Mouse (Mus musculus): Measurements from ENCODE around the gene C1qtnf12. TPM values are rescaled to one million over a fixed set of nuclear protein-coding genes. Genes with fewer than 3 reads are reported as not detected.

Gene C1qtnf12
- total and polyA plus RNA-seq, 3 experiments: 16.6 to 17.9 (median 17.2) TPM

DNA sequence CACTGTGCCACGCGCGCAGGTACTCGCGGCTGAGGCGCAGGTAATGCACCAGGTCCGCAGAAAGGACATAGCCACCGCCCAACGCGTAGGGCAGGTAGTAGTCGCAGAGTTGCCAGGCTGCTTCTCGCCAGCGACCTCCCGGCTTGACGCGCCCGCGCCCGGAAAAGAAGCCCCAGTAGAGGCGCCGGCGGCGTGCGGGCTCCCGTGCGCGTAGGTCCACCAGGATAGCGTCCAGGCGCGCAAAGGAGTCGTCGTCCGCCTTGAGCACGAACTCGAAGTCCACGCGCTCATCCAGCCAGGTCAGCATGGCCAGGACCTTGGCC is 29.8 kb downstream of the C1qtnf12 start:
- Histone ChIP-seq H3K27ac (peak overlapping the region; percentile 98), H3K4me1 (ENCODE audit: control insufficient read depth, insufficient read depth, low read length) (peaks cover 8% of the 10 kb centered on the region), H3K4me3 (peak overlapping the region; percentile 68), H3K36me3 (ENCODE audit: control insufficient read depth, insufficient read depth, low read length) (peaks cover 4% of the 10 kb centered on the region; the same call in 1 of the 2 replicates), H3K9ac (ENCODE audit: low read depth, low read length) (peak overlapping the region; percentile 94), H3K79me2 (replicated peaks; ENCODE audit: control insufficient read depth, insufficient read depth, low read length) (peaks cover 5% of the 10 kb centered on the region; the same call in 1 of the 2 replicates), H3K27me3 (ENCODE audit: control insufficient read depth, insufficient read depth, low read length) (no peaks in the 10 kb centered on the region)
- TF ChIP-seq CTCF (IDR thresholded peaks at IDR 0.05) (no peak), EP300 (IDR thresholded peaks at IDR 0.05; ENCODE audit: insufficient read depth, low read depth, low read length) (no peak), POLR2A (IDR thresholded peaks at IDR 0.05; ENCODE audit: insufficient read depth, low read depth, low read length) (no peak)
- DNase-seq: no peak
- intact Hi-C loops (cut with DNase I): loop anchor here (1.0 to 5.0 kb wide), 5 partner anchors 33 to 125 kb away; partner anchors contain the start of genes 9430015G10Rik, Cptp, Ints11 and Ube2j2
- WGBS: 19% methylated on average over 37 of the region's 37 CpGs

DNA sequence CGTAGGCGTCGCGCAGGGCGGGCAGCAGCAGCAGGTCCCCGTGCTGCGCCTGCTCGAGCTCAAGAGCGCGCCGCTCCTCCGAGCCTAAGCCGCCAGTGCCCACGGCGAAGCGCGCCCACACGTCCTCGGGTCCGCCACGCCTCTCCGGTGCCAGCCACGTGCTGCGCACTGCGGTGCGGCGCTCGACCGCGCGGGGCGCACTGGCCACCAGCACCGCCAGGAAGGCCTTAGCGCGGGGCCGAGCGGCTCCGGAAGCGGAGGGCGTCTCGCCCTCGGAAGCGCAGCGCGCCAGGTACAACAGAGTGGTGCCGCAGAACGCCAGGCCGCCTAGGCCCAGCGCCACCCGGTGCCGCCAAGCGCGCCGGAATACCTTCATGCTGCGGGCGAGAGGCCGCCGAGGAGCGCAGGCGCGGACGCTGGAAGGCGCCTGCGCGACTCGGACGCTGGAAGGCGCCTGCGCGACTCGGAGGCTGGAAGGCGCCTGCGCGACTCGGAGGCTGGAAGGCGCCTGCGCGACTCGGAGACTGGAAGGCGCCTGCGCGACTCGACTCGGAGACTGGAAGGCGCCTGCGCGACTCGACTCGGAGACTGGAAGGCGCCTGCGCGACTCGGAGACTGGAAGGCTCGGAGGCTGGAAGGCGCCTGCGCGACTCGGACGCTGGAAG is 30.3 kb downstream of the C1qtnf12 start, which contains the start of the genes B3galt6 and Sdf4:
Gene B3galt6, minus strand, starts transcription at position 409 of the 665 bp plus-strand sequence.
Gene Sdf4, plus strand, starts transcription at position 632 of the 665 bp plus-strand sequence.
- TF ChIP-seq EP300 (IDR thresholded peaks at IDR 0.05; ENCODE audit: insufficient read depth, low read depth, low read length): 0 out of 2 replicates have a peak, but pooled peaks have one; percentile 53
- peak; percentile 91 for TF ChIP-seq CTCF (IDR thresholded peaks at IDR 0.05)
- TF ChIP-seq POLR2A (IDR thresholded peaks at IDR 0.05; ENCODE audit: insufficient read depth, low read depth, low read length): no peak
- Histone ChIP-seq H3K9ac (ENCODE audit: low read depth, low read length) (peak within 1 kb of the TSS; percentile 99), H3K36me3 (ENCODE audit: control insufficient read depth, insufficient read depth, low read length) (peaks cover 4% of the 10 kb centered on the region; the same call in 1 of the 2 replicates), H3K27me3 (ENCODE audit: control insufficient read depth, insufficient read depth, low read length) (no peaks in the 10 kb centered on the region), H3K4me1 (ENCODE audit: control insufficient read depth, insufficient read depth, low read length) (peaks cover 8% of the 10 kb centered on the region), H3K27ac (peak within 1 kb of the TSS; percentile 98), H3K79me2 (replicated peaks; ENCODE audit: control insufficient read depth, insufficient read depth, low read length) (peaks cover 5% of the 10 kb centered on the region; the same call in 1 of the 2 replicates), H3K4me3 (peak within 1 kb of the TSS; percentile 89)
- intact Hi-C loops (cut with DNase I): loop anchor here (5.0 kb wide), 3 partner anchors 40 to 125 kb away; partner anchors contain the start of genes Cptp, Ints11 and Ube2j2
- WGBS: under 1% methylated on average over 99 of the region's 99 CpGs
- DNase-seq: peak in 1 of 2 experiments; percentile 89

DNA sequence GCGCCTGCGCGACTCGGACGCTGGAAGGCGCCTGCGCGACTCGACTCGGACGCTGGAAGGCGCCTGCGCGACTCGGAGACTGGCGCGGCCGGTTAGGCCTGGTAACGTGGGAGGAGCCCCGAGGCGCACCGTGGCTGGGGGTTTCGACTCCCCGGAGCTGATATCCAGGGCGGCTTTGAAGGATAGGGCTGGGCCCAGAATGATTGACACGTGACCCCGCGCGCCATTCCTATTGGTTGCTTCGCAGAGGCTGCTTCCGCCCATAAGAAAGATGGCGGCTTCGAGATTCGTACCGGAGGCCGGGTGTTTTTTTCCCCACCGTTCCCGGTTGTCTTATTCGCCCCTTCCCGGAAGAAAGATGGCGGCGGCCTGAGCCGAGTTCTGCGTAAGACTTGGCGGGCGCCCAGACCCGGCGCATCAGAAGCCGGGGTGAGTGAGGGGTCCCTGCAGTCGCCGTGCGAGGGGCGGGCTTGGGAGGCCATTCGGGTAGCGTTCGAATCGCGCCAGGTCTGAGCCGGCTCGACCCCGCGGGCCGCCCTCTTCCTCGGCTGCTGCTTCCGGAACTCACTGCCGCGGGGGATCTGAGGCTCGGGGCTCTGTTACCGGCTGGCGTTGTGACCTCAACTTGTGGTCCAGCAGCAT is 30.9 kb downstream of the C1qtnf12 start:
- H3K4me3 ChIP-seq: peak overlapping the region; percentile 89
- H3K27me3 ChIP-seq (ENCODE audit: control insufficient read depth, insufficient read depth, low read length): no peaks in the 10 kb centered on the region
- H3K9ac ChIP-seq (ENCODE audit: low read depth, low read length): peak overlapping the region; percentile 99
- peaks cover 5% of the 10 kb centered on the region; the same call in 1 of the 2 replicates for H3K79me2 ChIP-seq (replicated peaks; ENCODE audit: control insufficient read depth, insufficient read depth, low read length)
- TF ChIP-seq CTCF (IDR thresholded peaks at IDR 0.05): peak; percentile 12; the same call in 1 of the 2 replicates
- TF ChIP-seq POLR2A (IDR thresholded peaks at IDR 0.05; ENCODE audit: insufficient read depth, low read depth, low read length): peak; percentile 59
- 0 out of 2 replicates have a peak, but pooled peaks have one; percentile 57 for TF ChIP-seq EP300 (IDR thresholded peaks at IDR 0.05; ENCODE audit: insufficient read depth, low read depth, low read length)
- DNase-seq: peak; percentile 96 to 99
- peaks cover 4% of the 10 kb centered on the region; the same call in 1 of the 2 replicates for H3K36me3 ChIP-seq (ENCODE audit: control insufficient read depth, insufficient read depth, low read length)
- peaks cover 8% of the 10 kb centered on the region for H3K4me1 ChIP-seq (ENCODE audit: control insufficient read depth, insufficient read depth, low read length)
- intact Hi-C loops (cut with DNase I): loop anchor here (5.0 kb wide), 3 partner anchors 39 to 126 kb away; partner anchors contain the start of genes Cptp, Ints11 and Ube2j2
- WGBS: under 1% methylated on average over 70 of the region's 70 CpGs
- H3K27ac ChIP-seq: peak overlapping the region; percentile 96

DNA sequence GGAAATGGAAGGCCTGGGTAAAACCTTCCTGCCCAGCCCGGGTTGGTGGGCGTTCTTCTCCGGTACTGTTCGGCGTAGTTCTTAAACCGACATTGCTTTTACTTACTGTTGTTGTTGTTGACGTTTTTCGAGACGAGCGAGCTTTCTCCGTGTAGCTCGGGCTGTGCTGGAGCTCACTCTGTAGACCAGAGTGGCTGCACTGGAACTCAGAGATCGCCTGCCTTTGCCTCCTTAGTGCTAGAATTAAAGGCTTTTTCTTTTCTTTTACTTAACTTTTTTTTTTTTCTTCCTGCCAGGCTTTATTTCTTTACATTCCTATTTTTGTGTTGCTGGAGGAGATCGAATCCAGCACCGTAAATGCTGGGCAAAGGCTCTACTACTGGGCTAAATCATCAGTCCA is 31.5 kb downstream of the C1qtnf12 start:
- Histone ChIP-seq H3K4me1 (ENCODE audit: control insufficient read depth, insufficient read depth, low read length) (peaks cover 8% of the 10 kb centered on the region), H3K36me3 (ENCODE audit: control insufficient read depth, insufficient read depth, low read length) (peaks cover 4% of the 10 kb centered on the region; the same call in 1 of the 2 replicates), H3K9ac (ENCODE audit: low read depth, low read length) (peak overlapping the region; percentile 93), H3K4me3 (peak overlapping the region; percentile 89), H3K27ac (peak overlapping the region; percentile 96), H3K79me2 (replicated peaks; ENCODE audit: control insufficient read depth, insufficient read depth, low read length) (peaks cover 5% of the 10 kb centered on the region; the same call in 1 of the 2 replicates), H3K27me3 (ENCODE audit: control insufficient read depth, insufficient read depth, low read length) (no peaks in the 10 kb centered on the region)
- 2% methylated on average over 15 of the region's 15 CpGs for WGBS
- TF ChIP-seq CTCF (IDR thresholded peaks at IDR 0.05) (no peak), EP300 (IDR thresholded peaks at IDR 0.05; ENCODE audit: insufficient read depth, low read depth, low read length) (no peak), POLR2A (IDR thresholded peaks at IDR 0.05; ENCODE audit: insufficient read depth, low read depth, low read length) (no peak)
- intact Hi-C loops (cut with DNase I): loop anchor here (5.0 kb wide), 3 partner anchors 39 to 126 kb away; partner anchors contain the start of genes Cptp, Ints11 and Ube2j2
- DNase-seq: no peak

DNA sequence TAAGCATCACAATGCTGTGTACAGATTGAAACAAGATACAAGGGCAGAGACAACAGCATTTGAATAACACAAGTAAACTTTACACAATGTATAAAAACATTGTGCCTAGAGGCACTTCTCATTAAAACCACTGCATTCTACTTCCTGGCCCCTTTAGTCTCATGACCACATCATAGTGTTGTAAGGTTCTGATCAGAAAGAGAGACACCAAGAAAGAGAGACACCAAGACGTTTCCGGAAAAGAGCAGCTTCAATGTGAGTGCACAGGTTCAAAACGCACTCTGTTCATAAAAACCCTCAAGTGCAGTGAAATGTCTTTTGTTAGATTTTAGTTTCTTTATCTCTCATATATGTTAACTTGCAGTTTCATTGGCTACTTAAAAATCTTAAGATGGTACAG is 42.0 kb downstream of the C1qtnf12 start:
- Histone ChIP-seq H3K27ac (no peak overlapping the region), H3K4me1 (ENCODE audit: control insufficient read depth, insufficient read depth, low read length) (no peaks in the 10 kb centered on the region), H3K9ac (ENCODE audit: low read depth, low read length) (no peak overlapping the region), H3K79me2 (replicated peaks; ENCODE audit: control insufficient read depth, insufficient read depth, low read length) (0 out of 2 replicates have a peak, but pooled peaks cover 2% of the 10 kb centered on the region), H3K36me3 (ENCODE audit: control insufficient read depth, insufficient read depth, low read length) (no peaks in the 10 kb centered on the region), H3K27me3 (ENCODE audit: control insufficient read depth, insufficient read depth, low read length) (no peaks in the 10 kb centered on the region), H3K4me3 (no peak overlapping the region)
- intact Hi-C loops (cut with DNase I): no loop called here
- TF ChIP-seq POLR2A (IDR thresholded peaks at IDR 0.05; ENCODE audit: insufficient read depth, low read depth, low read length) (no peak), EP300 (IDR thresholded peaks at IDR 0.05; ENCODE audit: insufficient read depth, low read depth, low read length) (no peak), CTCF (IDR thresholded peaks at IDR 0.05) (no peak)
- DNase-seq: no peak
- WGBS: 93% methylated on average over 3 of the region's 3 CpGs

All from heart, adult 2 months (tissue).